Mouse (Mus musculus): ENCODE data around the gene Egfr. TPM values are rescaled to one million over a fixed set of nuclear protein-coding genes. Genes with fewer than 3 reads are reported as not detected.
A peak's percentile ranks its signal among the peaks of the same experiment; 100 is the strongest.

The Egfr gene
- total and polyA plus RNA-seq, 2 experiments from 2014 or later = 12.4 to 29.3 TPM

- H3K4me2 ChIP-seq (ENCODE audit: low read depth, low read length) = no peak overlapping the region
- H3K36me3 ChIP-seq (ENCODE audit: insufficient read depth, low read length) = no peaks in the 10 kb centered on the region
- H3K9me3 ChIP-seq (ENCODE audit: low read length) = no peaks in the 10 kb centered on the region
- DNase-seq (ENCODE audit: low spot score) (peak; percentile 72), ATAC-seq (peak; percentile 88)
- no peaks in the 10 kb centered on the region for H3K27me3 ChIP-seq (ENCODE audit: insufficient read depth, low read length)
- TF ChIP-seq CTCF (IDR thresholded peaks at IDR 0.05; ENCODE audit: low read depth) = peak; percentile 36
- no peak overlapping the region for H3K4me3 ChIP-seq (ENCODE audit: low read length)
- WGBS = 18% methylated on average over 4 of the region's 4 CpGs
- H3K9ac ChIP-seq (replicated peaks; ENCODE audit: low read length) = no peak overlapping the region
- H3K4me1 ChIP-seq (ENCODE audit: insufficient read depth, low read length) = peaks cover 13% of the 10 kb centered on the region
- H3K27ac ChIP-seq = peak overlapping the region; percentile 76
Observed at GRCm38 (mm10) chr11:16941103-16941793, 189.2 kb downstream of the Egfr start.

- DNase-seq (ENCODE audit: low spot score) (peak; percentile 85), ATAC-seq (peak; percentile 84)
- Histone ChIP-seq H3K4me2 (ENCODE audit: low read depth, low read length) (no peak overlapping the region), H3K4me3 (ENCODE audit: low read length) (no peak overlapping the region), H3K9me3 (ENCODE audit: low read length) (no peaks in the 10 kb centered on the region), H3K4me1 (ENCODE audit: insufficient read depth, low read length) (peaks cover 13% of the 10 kb centered on the region), H3K27me3 (ENCODE audit: insufficient read depth, low read length) (no peaks in the 10 kb centered on the region), H3K27ac (peak overlapping the region; percentile 76), H3K36me3 (ENCODE audit: insufficient read depth, low read length) (no peaks in the 10 kb centered on the region), H3K9ac (replicated peaks; ENCODE audit: low read length) (no peak overlapping the region)
- TF ChIP-seq CTCF (IDR thresholded peaks at IDR 0.05; ENCODE audit: low read depth) = no peak
- 30% methylated on average over 4 of the region's 4 CpGs for WGBS
Observed at GRCm38 (mm10) chr11:16941973-16942452, 190.0 kb downstream of the Egfr start.

GRCm38 (mm10) chr11:16943016-16943415 lies 191.0 kb downstream of the Egfr start:
- WGBS = 74% methylated on average over 4 of the region's 4 CpGs
- no peak overlapping the region for H3K27ac ChIP-seq
- no peaks in the 10 kb centered on the region for H3K27me3 ChIP-seq (ENCODE audit: insufficient read depth, low read length)
- H3K4me1 ChIP-seq (ENCODE audit: insufficient read depth, low read length) = peaks cover 13% of the 10 kb centered on the region
- H3K9ac ChIP-seq (replicated peaks; ENCODE audit: low read length) = no peak overlapping the region
- H3K4me2 ChIP-seq (ENCODE audit: low read depth, low read length) = no peak overlapping the region
- no peak for DNase-seq (ENCODE audit: low spot score)
- H3K9me3 ChIP-seq (ENCODE audit: low read length) = no peaks in the 10 kb centered on the region
- no peak for TF ChIP-seq CTCF (IDR thresholded peaks at IDR 0.05; ENCODE audit: low read depth)
- no peaks in the 10 kb centered on the region for H3K36me3 ChIP-seq (ENCODE audit: insufficient read depth, low read length)
- ATAC-seq = no peak
- no peak overlapping the region for H3K4me3 ChIP-seq (ENCODE audit: low read length)

GRCm38 (mm10) chr11:16948756-16949155 lies 196.8 kb downstream of the Egfr start:
- H3K36me3 ChIP-seq (ENCODE audit: insufficient read depth, low read length) = no peaks in the 10 kb centered on the region
- peak; percentile 91 for TF ChIP-seq CTCF (IDR thresholded peaks at IDR 0.05; ENCODE audit: low read depth)
- no peak overlapping the region for H3K9ac ChIP-seq (replicated peaks; ENCODE audit: low read length)
- no peaks in the 10 kb centered on the region for H3K27me3 ChIP-seq (ENCODE audit: insufficient read depth, low read length)
- DNase-seq (ENCODE audit: low spot score) (peak; percentile 68), ATAC-seq (no peak)
- peaks cover 4% of the 10 kb centered on the region; the same call in 1 of the 2 replicates for H3K4me1 ChIP-seq (ENCODE audit: insufficient read depth, low read length)
- no peak overlapping the region for H3K27ac ChIP-seq
- no peak overlapping the region for H3K4me2 ChIP-seq (ENCODE audit: low read depth, low read length)
- WGBS = 20% methylated on average over 1 of the region's 1 CpGs
- H3K4me3 ChIP-seq (ENCODE audit: low read length) = no peak overlapping the region
- no peaks in the 10 kb centered on the region for H3K9me3 ChIP-seq (ENCODE audit: low read length)

- peak overlapping the region; percentile 34; the same call in 1 of the 2 replicates for H3K9ac ChIP-seq (replicated peaks; ENCODE audit: low read length)
- WGBS = 49% methylated on average over 13 of the region's 13 CpGs
Observed at GRCm38 (mm10) chr11:16950226-16950975, 198.4 kb downstream of the Egfr start.

GRCm38 (mm10) chr11:16950976-16951760 lies 199.2 kb downstream of the Egfr start, which contains the start of gene Fbxo48:
Gene Fbxo48 (plus strand): TSS chr11:16951375.
- Histone ChIP-seq H3K4me3 (ENCODE audit: low read length) (peak within 1 kb of the TSS; percentile 67), H3K27ac (no peak within 1 kb of the TSS), H3K4me1 (ENCODE audit: insufficient read depth, low read length) (peaks cover 4% of the 10 kb centered on the region; the same call in 1 of the 2 replicates), H3K9me3 (ENCODE audit: low read length) (no peaks in the 10 kb centered on the region), H3K9ac (replicated peaks; ENCODE audit: low read length) (peak within 1 kb of the TSS; percentile 62), H3K4me2 (ENCODE audit: low read depth, low read length) (peak within 1 kb of the TSS; percentile 97), H3K27me3 (ENCODE audit: insufficient read depth, low read length) (no peaks in the 10 kb centered on the region), H3K36me3 (ENCODE audit: insufficient read depth, low read length) (no peaks in the 10 kb centered on the region)
- TF ChIP-seq CTCF (IDR thresholded peaks at IDR 0.05; ENCODE audit: low read depth) = peak; percentile 0; the same call in 1 of the 2 replicates
- DNase-seq (ENCODE audit: low spot score) = peak; percentile 98
- peak; percentile 100 for ATAC-seq
- WGBS = 0% methylated on average over 38 of the region's 38 CpGs

More at GRCm38 (mm10) chr11:16950226-16950975, 198.4 kb downstream of the Egfr start:
- Histone ChIP-seq H3K9me3 (ENCODE audit: low read length) (no peaks in the 10 kb centered on the region), H3K27me3 (ENCODE audit: insufficient read depth, low read length) (no peaks in the 10 kb centered on the region), H3K27ac (no peak overlapping the region), H3K4me1 (ENCODE audit: insufficient read depth, low read length) (peaks cover 4% of the 10 kb centered on the region; the same call in 1 of the 2 replicates), H3K4me3 (ENCODE audit: low read length) (peak overlapping the region; percentile 67), H3K4me2 (ENCODE audit: low read depth, low read length) (peak overlapping the region; percentile 97), H3K36me3 (ENCODE audit: insufficient read depth, low read length) (no peaks in the 10 kb centered on the region)
- TF ChIP-seq CTCF (IDR thresholded peaks at IDR 0.05; ENCODE audit: low read depth) = no peak
- ATAC-seq = no peak
- DNase-seq (ENCODE audit: low spot score) = no peak

Measured in hindbrain, postnatal 0 days (tissue).